Mouse (Mus musculus) inflammation-experienced regulatory T-cells, adult 6 months (primary cell): ENCODE measurements around the gene Cltrn. TPM values are rescaled to one million over a fixed set of nuclear protein-coding genes. Genes with fewer than 3 reads are reported as not detected.

Experiments used
- ATAC-seq: one replicate; pipeline ENCODE4 v1.8.0; 2017
- polyA plus RNA-seq, 3 experiments: library from polyadenylated mRNA; unstranded; fragments of 100-300 nt; shearing (Covaris generic); gene quantifications; one replicate each; pipeline ENCODE4 v1.2.1; 2017

Gene Cltrn
- polyA plus RNA-seq, 3 experiments from 2014 or later: not detected

GRCm38 (mm10) chrX:164145463-164146250 is 57.0 kb downstream of the Cltrn start:
- no peak for ATAC-seq

GRCm38 (mm10) chrX:164152703-164153102 is 64.1 kb downstream of the Cltrn start:
- ATAC-seq: no peak

- ATAC-seq: no peak
Observed at GRCm38 (mm10) chrX:164153606-164154005, 65.0 kb downstream of the Cltrn start.

- no peak for ATAC-seq
Observed at GRCm38 (mm10) chrX:164154594-164154993, 66.0 kb downstream of the Cltrn start.

GRCm38 (mm10) chrX:164164681-164165080 is 76.1 kb downstream of the Cltrn start:
- no peak for ATAC-seq

Other genes starting within 250 kb of the Cltrn start
- gene Ap1s2, start 179.8 kb upstream of the Cltrn start, polyA plus RNA-seq: 10 to 100 TPM; 19.5 to 54.7 (median 22.6) TPM
- 10 to 100 TPM; 39.9 to 51.4 (median 47.4) TPM for gene Zrsr2, start 130.2 kb upstream of the Cltrn start, polyA plus RNA-seq
- 10 to 100 TPM in 1 of 3 experiments, 1 to 10 TPM in 2; 3.0 to 15.3 (median 3.4) TPM for gene Car5b, start 60.8 kb upstream of the Cltrn start, polyA plus RNA-seq
- 1 to 10 TPM; 1.2 to 4.2 (median 1.6) TPM for gene Siah1b, start 12.3 kb upstream of the Cltrn start, polyA plus RNA-seq
- gene Ace2, start 50.5 kb downstream of the Cltrn start, polyA plus RNA-seq: not detected
- gene Bmx, start 169.4 kb downstream of the Cltrn start, polyA plus RNA-seq: not detected
- not detected for gene Pir, start 180.5 kb downstream of the Cltrn start, polyA plus RNA-seq